Mouse (Mus musculus): ENCODE measurements around the gene Vcp.

Vcp gene

DNA sequence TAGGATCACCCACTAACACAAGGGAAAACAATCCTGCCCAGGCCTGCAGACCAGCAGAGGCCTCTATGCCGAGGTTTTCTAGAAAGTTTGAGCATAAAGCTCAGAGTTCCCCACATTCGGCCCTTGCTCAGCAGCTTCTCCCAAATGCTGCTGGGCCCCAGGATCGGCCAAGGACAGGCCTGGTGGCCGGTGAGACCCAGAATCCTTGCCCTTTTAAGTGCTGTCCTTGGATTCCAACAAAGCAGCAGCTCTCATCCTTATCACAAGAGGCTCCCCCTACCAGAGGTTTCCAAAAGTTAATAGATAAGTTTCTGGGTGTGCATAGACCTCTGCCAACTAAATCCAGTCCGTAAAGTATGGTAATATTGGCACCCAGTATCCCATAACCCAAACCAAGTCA is 26.4 kb downstream of the Vcp start:
- DNase-seq (ENCODE audit: inconsistent ontology term) = no peak

DNA sequence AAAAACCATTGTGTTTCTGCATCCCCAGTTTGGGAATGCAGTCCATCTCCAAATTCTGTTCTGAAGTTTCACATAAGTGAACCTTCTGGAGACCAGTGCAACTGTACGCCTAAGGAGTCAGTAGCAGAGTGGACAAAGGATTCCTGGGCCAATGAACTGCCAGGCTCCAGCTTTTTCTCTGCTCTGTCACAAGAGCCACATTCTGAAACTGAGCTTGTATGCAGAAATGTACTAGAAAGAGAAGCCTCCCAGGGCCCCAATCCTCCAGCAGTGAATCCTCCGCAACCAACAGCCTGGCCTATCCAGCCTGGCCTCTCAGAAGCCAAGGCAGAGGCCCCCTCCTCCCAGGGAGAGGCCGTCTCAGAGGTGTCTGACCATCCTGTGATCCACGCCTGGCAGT is 27.4 kb downstream of the Vcp start:
- DNase-seq (ENCODE audit: inconsistent ontology term) = no peak

DNA sequence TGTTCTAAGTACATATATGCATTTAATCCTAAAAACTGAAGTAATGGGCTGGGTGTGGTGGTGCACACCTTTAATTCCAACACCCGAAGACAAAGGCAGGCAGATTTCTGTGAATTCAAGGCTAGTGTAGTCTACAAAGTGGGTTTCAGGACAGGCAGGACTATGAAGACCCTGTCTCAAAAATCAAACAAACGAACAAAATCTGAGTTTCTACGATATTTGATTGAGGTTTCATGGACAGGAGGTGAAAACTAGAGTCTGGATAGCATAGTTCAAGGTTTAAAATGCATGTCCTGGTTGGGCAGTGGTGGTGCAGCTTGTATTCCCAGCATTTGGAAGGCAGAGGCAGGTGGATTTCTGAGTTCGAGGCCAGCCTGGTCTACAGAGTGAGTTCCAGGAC is 31.0 kb downstream of the Vcp start, which contains the start of gene 1700022I11Rik:
TSS of gene 1700022I11Rik (plus strand) at position 301 of the 400 bp plus-strand sequence.
- DNase-seq (ENCODE audit: inconsistent ontology term) = no peak

DNA sequence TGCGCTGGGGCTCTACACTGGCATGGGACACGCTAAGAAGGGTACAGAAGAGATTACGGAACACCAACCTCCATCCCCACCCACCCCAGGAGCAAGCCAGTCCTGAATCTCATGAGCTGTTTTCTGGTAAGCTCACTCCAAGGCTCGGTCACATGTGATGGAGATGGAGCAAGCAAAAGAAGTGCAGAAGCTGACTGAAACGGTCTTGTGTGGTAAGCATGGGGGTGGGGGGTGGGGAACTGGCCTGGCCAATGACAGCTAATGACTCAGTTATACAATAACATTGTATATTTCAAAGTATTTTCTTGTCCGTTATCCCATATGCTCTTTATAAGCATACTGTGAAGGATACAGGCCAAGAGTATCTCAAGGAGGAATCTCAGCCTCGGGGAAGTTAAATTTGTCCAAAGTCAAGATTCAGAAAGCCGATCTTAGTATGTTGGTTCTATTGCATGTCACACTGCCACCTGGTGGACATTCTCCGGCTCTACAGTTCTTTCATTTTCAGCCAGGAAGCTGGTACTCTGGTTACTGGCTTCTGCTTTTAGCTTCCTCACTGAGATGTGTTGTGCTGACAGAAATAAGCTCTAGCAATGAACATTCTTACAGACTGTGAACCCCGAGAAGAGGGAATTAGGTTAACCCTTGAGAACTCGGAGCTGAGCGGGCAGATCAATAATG is 35.1 kb downstream of the Vcp start:
- peak; percentile 24 for DNase-seq (ENCODE audit: inconsistent ontology term)

DNA sequence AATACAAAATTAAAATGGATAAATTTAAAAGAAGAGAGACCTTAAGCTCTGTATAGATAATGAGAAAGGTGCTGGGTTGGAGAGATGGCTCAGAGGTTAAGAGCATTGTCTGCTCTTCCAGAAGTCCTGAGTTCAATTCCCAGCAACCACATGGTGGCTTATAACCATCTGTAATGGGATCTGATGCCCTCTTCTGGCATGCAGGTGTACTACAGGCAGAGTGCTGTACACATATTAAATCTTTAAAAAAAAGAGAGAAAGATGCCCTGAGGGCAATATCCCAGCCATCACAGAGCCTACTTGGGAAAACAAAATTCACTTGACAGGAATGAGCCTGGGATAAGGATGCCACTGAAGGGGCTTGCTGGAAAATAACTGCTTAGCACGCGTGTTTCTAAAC is 36.8 kb downstream of the Vcp start:
- DNase-seq (ENCODE audit: inconsistent ontology term) = no peak

DNA sequence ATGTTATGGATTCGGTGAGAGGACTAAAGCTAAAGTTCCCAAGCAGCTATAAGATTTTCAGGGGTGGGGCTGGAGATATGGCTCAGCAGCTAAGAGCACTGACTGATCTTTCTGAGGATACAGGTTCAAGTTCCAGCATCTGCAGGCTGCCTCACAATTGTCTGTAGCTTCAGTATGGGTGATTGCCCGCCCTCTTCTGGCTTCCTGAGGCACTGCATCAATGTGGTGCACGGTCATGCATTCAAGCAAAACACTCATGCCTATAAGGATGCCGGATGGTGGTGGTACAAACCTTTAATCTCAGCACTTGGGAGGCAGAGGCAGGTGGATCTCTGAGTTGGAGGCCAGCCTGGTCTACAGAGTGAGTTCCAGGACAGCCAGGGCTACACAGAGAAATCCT is 38.7 kb downstream of the Vcp start:
- peak; percentile 40 for DNase-seq (ENCODE audit: inconsistent ontology term)

DNA sequence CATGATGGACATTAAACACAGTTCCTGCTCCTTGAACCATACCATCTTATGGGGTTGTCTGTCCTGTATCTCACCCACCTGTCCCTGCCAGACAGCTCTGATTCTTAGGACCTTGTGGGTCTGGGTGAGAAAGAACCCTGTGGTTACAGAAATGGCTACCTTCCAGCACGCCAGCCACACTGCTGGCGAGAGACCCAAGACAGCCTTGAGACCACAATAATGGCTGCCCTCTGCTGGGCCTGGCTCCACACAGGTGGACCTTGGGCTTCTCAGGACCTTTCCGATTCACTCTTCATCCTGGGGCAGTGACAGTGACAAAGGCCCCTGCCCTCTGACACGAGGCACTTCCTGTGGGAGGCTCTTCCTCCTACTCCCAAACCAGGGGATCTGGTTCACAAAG is 40.9 kb downstream of the Vcp start:
- no peak for DNase-seq (ENCODE audit: inconsistent ontology term)

DNA sequence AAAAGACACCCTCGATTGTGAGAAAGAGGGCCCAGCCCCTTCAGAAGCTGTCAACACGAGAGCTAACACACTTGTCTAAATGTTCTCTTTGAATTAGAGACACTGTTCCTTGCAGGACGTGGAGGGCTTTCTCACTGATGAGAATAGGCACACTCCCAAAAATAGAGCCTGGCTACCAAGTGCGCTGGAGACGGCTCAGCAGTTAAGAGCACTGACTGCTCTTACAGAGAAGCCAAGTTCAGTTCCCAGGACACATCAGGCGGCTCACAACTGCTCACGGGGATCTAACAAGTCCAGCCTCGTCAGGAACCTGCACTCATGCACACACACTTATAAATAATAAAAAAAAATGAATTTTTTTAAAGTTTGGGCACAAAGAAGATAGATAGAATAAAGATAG is 41.4 kb downstream of the Vcp start:
- DNase-seq (ENCODE audit: inconsistent ontology term) = no peak

DNA sequence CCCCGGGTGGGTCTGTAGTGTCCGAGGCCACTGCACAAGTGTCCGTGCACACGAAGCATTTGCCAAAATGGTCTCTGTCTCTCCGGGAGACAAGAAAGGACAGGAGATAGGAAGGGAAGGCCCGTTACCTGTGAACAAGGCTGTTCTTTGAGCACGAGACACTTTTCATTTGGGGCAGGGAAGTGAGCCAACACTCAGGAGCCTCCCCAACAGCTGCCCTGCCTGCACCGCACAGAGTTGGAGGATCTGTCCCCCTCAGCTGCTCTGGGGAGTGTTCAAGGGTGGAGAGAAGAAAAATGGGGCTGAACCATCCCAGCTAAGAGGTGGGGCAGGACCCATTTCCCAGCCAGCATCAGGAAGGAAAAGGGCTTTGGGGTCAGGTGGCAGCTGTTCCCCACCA is 42.3 kb downstream of the Vcp start:
- no peak for DNase-seq (ENCODE audit: inconsistent ontology term)

DNA sequence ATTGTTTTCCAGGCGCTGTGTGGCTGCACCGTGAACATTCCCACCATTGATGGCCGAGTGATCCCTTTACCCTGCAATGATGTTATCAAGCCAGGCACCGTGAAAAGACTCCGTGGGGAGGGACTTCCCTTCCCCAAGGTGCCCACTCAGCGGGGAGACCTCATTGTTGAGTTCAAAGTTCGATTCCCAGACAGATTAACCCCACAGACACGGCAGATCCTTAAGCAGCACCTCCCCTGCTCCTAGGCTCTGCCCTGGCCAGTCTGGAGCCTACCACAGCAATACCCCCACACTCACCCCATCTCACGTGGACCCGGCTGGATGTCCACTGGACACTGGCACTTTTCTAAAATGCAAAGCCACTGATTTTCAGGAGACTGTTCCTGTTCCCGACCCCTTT is 43.0 kb downstream of the Vcp start:
- no peak for DNase-seq (ENCODE audit: inconsistent ontology term)

DNA sequence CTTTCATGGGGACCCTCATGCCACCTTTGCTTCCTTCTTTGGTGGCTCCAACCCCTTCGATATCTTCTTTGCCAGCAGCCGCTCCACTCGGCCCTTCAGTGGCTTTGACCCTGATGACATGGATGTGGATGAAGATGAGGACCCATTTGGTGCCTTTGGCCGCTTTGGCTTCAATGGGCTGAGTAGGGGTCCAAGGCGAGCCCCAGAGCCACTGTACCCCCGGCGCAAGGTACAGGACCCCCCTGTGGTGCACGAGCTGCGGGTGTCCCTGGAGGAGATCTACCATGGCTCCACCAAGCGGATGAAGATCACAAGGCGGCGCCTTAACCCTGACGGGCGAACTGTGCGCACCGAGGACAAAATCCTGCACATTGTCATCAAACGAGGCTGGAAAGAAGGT is 43.7 kb downstream of the Vcp start:
- DNase-seq (ENCODE audit: inconsistent ontology term) = no peak

DNA sequence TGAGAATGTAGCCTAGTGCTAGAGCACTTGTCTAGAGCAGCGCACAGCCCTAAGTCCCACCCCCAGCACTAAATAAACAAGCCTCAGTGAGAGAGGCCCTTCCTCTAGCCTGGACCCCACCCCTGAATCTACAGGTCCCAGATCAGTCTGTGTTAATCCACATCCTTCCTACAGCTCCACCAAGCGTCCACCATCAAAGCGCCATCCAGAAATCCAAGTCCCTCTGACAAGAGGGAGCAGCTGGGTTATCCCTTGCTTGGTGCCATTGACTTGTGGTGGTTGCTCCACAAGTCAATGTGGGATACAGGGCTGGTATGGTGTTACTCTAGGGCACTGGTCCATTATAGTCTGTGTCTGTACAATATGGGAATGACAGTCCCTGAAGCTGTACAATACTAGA is 45.1 kb downstream of the Vcp start:
- DNase-seq (ENCODE audit: inconsistent ontology term) = no peak

DNA sequence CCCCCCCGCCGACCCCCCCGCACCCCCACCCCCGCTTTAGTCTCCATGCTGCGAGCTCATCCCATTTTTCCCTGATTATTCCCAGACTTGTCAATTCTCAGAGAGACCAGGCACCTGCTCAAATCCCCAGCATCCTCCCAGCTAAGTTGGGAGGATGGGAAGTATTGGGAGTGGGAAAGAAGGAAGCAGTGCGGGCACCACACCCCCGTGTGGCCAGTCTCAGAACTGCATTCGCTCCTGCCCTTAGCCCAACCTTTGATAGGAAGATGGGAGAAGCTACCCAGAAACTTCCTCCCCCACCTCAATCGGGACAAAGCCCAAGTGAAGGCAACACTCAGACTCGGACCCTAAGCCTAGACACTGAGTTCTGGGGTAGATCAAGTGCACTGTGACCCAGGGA is 46.0 kb downstream of the Vcp start:
- peak; percentile 76 for DNase-seq (ENCODE audit: inconsistent ontology term)

DNA sequence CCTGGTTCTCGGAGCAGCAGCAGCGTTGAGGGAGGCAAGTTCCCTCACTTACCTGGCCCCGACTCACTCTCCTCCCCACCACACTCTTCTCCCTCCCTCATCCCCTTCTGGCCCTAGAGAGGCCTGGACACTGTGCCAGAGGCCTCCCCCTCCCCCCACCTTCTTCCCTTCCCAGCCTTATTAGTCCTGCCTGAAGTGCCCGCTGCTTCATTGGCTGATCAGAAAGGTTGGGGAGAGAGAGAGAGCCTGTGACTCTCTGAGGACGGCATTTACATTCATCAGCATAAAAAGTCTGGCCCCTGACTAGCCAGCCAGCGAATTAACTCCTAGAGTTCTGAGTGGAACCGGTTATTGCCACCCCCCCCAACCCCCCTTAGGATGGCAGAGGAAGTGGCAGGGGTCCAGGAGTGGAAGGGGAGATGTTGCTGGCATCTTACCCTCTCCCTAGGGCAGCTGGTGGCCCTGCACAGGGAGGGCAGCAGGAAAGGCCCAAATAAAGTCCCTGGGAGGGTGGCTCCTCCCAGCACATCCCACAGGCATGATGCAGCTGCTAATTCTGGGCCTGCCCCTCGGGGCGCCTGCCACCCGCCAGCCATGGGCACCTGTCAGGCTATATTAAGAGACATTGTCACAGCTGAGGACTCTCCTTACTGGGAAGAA is 46.7 kb downstream of the Vcp start:
- DNase-seq (ENCODE audit: inconsistent ontology term) = peak; percentile 86

DNA sequence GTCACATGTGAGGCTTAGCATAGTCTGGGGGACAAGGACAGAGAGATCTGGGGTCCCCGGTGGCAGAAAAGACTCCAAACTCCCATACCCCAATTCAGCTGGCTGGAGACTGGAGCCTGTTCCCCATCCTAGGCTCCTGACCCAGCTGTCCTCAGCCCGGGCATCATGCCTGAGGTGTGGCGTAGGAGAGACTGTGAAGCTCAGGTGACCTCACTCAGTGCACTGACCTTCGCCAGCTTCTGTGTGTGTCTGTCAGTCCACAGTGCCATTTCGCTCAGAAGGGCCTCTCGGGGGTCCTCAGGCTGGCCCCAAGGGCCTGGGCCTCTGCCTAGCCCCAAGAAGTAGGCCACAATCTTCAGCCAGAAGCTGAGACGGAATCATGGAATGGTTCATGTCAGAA is 47.7 kb downstream of the Vcp start:
- DNase-seq (ENCODE audit: inconsistent ontology term) = no peak

DNA sequence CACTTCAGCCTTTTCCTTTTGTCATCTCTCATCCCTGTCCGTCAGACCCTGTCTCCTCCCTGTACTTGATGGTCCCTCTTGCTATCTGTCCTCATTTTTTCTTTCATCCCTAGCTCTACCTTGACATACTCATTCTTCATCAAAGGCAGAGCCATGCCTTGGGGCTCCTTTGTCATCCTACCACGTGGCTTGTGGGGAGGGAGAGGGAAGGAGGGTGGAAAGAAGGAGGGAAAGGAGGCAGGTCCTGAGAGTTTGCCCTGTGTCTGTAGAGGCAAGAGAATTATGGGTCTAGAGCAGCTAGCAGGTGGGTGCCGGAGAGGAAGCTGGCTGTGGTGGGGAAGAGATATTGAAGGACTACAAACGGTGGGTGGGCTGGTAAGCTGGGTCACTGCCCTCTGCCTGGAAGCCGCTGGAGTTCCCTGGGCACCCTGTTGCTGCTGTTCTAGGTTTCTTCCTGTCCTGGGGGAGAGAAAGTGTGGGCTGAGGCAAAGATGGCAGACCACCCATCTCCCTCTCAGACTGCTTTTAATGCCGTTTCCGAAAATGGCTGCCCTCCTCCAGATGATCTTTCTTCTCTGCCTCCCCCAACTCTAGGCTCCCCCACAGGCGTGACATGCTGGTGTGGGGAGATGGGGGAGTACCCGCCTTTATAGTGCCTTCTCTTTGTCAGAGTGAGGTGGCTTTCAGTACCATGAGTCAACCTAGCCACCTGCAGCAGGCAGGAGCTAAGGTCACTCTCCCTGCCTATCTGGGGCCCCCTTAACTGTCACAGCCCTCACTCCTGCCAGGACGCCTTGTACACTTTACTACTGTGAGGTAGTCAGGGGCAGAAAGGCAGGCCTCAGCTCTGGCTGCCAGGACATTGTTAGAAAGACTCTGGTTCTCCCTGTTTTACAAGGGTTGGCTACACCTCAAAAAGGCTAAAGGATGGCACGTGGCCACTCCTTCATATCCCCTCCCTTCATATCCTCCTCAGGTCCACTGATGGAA is 48.8 kb downstream of the Vcp start:
- DNase-seq (ENCODE audit: inconsistent ontology term) = no peak

DNA sequence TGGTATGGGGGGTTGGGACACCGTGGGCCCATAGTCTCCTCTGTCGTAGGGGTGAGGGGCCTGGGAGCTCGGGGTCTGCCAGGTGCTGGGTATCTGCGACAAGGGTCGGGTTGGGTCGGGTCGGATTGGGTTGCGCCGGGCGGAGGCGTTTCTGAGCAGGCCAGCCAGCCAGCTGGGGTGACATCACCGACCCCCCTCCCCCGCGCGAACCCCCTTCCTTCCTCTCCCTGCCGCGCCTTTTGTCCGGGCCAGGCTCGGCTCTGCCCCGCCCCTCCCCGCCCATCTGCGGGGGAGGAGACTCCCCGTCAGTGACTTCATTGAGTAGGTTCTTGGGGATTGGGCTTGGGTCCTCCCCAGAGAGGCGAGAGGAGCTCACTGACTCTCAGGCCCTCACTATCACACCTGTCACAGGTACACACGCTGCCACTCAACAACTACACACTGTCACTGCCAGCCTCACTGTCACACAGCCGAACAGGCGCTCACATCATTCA is 50.2 kb downstream of the Vcp start:
- peak; percentile 98 for DNase-seq (ENCODE audit: inconsistent ontology term)

DNA sequence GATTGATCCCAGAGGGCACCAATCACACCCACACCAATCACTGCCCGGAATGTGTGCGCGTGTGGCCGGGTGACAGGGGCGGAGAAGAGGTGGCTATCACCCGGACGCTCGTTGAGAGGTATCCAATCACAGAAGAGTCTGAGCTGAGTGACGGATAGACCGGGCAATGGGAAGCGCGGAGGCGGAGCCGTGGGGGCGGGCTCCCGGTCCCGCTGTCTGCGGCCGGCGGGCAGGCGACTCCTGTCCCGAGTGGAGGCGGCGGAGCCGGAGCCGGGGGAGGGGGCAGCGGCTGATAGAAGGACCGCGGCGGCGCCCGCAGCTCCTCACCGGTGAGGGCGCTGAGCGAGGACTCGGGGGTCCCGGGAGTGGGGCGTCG is 50.6 kb downstream of the Vcp start, which contains the start of gene Dnajb5:
TSS of gene Dnajb5 (plus strand) at position 139 of the 376 bp plus-strand sequence.
- DNase-seq (ENCODE audit: inconsistent ontology term) = peak; percentile 99

DNA sequence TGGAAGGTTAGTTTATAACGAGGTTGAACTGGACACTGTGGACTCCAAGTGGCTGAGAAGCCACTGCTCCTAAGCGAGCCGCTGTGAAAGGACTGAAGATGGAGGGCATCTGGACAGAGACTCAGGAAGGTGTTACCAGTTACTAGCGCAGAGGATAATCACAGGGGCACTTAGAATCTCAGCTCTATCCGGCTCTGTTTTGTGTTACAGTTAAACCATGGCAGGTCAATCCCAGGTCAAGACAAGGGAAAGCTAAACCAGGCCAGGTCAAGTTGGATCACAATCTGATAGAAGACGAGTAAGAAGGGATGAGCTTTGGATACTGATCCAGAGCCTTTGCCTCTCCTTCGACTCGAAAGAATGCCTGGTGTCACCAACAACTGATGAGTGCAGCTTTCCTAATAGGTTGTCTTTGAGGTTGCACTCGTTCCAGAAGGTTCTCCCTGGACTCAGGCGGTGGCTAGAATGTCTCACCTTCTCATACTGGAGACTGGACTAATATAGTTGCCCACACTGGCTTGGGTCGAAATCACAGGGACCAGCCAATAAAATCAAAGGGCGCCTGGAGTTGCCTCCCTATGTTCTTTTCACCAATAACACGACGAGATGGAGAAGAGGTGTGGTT is 51.1 kb downstream of the Vcp start:
- DNase-seq (ENCODE audit: inconsistent ontology term) = no peak

DNA sequence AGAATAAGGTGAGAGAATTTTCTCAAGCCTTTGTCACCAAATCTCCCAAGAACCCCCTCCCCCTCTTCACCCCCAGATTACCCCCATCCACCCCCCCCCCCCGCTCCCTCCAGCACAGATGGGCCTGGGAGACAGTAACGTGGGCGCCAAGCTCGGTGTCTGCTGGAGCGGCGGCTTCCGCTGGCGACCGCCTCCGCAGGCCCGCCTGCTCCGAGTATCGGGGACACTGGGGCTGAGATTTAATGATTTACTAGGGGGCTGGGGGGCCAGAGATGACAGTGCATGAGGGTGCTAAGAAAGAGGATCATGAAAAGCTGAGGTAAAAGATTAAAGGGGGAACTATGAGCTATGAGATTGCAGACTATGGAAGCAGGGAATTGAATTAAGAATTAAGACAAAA is 51.8 kb downstream of the Vcp start:
- no peak for DNase-seq (ENCODE audit: inconsistent ontology term)

DNA sequence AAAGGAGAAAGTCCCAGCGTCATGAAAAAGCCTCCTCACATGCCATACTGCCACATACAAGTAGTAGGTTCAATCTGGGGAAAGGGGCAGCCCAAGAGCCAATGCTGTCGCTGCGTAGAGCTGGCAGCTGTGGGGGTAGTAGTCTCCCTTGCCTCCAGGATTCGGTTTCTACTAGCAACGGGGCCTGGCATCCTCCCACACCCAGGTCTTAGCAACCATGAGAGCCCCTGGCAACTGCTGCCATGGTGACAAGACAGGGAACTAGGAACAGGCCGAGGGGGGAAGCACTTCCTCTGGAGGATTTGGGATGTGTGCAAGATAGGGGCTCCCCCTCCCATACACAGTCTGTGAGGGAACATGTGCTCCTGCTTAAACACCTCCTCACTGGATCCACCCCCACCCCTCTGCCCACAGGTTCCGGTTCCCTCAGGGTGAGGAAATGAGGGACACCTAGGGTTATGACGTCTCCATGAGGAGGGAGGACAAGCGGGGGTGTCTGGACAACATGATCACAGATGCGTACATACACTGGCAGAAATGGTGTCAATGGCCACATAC is 53.5 kb downstream of the Vcp start:
- no peak for DNase-seq (ENCODE audit: inconsistent ontology term)

Measured in Muller cell, postnatal 12 days (primary cell).